Mouse (Mus musculus) kidney, postnatal 36 days (tissue): Measurements from ENCODE around the gene Scrg1.
"Not testable (repeated sequence)": the region's sequence is repeated elsewhere in the genome, so short reads cannot be mapped to it uniquely, and the experiment has no call there.

Experiments used
- DNase-seq, 2 experiments: peaks; one replicate each; pipeline ENCODE4 v3.0.0; 2021 to 2022; ENCODE audit warnings: mixed read lengths in 2 of 2

Scrg1 gene

DNA sequence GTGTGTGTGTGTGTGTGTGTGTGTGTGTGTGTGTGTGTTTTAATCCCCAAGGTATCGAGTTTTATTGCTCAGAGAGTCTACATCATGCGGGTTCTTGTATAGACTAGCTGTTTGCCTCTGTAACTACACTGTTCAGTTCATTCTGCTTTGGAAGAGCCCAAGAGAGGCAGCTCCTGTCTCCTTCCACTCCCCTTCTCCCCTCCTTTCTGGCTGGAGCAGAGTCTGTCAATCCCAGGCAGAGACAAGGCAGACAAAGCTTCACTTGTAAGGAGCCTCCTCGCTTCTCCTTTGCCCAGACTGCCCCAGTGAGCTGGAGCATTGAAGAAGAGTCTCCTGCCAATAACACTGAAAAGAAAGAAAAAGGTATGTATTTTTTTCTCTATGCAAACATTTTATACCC, at the start of gene Scrg1:
TSS of gene Scrg1 (plus strand) at position 159 of the 400 bp plus-strand sequence.
- DNase-seq: no peak

DNA sequence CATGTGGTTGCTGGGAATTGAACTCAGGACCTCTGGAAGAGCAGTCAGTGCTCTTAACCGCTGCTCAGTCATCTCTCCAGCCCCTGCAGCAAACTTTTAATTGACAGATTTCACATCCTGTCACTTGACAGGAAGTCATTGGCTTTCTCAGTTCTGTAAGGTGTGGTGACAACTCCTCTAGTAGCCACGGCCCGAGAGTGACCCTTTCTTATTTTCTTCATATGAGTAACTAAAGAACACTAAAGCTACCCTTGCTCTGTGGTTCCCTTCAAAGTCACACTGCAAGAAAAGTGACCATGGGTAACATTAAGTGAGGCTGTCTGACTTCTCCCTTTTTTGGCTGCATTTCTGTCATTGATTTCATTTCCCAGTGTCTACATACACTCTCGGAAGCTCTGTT, 49.4 kb upstream of the Scrg1 start:
- no peak for DNase-seq

DNA sequence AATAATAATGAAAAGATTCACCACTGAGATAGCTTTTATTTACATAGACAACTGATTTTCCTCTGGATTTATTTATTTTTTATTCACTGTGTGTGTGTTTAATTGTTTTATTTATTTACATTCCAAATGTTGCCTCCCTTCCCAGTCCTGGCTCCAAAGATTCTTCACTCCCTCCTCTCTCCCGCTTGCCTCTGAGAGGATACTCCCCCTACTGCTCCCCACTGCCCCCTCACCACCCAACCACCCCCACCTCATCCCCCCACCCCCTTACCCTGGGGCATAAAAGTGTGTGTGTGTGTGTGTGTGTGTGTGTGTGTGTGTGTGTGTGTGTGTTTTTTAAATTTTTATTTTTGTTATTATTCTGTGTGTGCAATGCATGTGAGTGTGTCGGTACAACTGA, 46.4 kb upstream of the Scrg1 start:
- DNase-seq: no peak

DNA sequence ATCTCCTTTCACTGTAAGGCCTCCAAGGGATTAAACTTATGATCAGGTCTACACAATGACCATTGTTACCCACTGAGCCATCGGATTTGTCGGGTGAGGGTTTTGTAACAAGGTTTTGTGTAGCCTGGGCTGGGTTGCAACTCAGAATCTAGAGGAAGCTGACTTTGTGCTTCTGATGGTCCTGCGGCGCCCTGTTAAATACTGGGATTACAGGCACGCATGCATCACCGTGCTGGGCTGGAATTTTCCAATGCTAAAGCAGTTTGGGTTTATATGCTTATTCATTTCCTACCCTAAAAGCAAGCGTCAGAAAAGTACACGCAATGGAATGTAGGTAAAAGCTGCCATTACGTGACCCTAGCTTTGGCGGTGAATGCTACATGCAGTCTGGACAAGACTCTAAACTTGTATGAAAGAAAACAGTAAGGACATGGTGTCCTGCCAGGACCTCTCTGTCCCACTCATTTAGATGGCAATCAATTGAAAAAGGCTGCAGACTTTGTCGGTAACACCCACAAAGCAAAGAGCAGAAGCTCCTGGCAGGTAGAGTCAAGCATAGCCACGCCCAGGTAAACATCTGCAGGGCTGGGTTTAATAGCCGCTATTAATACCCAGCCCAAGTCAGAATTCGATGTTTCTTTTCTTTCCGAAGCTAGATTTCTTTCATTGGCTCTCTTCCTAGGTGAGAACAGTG, 45.8 kb upstream of the Scrg1 start:
- DNase-seq: peak in 1 of 2 experiments; percentile 7

DNA sequence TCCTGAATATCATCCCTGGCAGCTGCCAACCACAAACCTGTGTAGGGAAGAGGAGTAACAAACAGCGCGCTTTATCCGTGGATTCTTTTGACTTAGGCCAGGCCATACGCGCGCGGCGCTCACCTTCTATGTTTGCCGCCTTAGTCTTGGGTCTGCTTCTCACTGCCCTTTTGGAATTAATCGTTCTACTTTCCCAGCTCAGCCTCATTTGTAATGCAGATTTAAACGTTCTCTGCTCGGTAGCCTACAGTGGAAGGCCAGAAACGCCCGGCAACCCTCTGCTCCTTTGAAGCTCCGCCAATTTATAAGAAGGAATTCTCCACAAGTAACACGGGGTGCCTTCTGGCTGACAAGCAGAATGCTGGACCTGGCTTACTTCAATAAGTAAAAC, 45.3 kb upstream of the Scrg1 start:
- peak; percentile 9 to 34 for DNase-seq

DNA sequence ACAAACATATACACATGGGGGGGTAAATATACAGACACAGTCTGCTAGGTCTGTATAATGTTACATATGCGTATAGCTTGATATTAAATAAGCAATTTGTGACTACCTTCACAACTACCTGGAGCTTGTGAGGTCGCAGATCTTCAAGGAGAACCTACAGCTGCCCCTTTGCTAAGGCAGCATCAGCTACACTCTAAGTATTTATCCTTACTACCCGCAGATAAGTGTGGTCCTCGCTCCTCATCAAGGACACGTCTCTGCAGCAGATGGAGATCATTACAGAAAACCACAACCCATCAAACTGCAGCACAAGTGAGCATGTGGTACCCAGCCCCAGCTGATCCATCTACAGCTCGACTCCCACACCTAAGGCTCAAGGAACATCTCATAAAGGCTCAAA, 44.4 kb upstream of the Scrg1 start:
- no peak for DNase-seq

DNA sequence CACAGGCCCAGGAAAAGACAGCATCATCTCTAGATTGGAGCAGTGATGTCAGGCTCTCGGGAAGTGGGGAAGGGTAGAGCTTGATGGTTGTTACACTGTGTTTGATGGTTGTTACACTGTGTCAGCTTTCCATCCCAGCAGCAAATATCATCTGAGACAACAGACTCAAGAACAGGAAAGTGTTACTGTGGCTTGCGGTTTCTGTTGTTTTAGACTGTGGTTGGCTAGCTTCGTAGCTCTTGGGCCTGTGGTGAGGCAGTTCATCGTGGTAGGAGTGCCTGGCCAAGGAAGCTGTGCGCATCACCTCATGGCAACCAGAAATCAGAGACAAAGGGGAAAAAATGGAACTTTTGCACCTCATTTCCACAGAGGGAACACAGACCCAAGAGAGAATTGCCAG, 38.9 kb upstream of the Scrg1 start:
- no peak for DNase-seq

DNA sequence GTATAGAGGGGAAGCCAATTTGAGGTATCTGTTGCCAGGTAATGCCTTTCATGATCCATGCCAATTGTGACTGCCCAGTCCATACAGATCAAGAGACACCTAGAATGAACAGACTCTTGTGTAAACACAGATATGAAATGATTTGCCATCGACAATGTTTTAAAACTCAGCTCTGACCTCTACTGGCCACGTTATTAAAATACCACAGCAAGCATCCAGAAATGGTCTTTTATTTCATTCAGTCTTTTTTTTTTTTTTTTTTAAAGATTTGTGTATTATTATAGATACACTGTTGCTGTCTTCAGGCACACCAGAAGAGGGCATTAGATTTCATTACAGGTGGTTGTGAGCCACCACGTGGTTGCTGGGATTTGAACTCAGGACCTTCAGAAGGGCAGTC, 29.6 kb upstream of the Scrg1 start:
- peak; percentile 23 to 62 for DNase-seq

DNA sequence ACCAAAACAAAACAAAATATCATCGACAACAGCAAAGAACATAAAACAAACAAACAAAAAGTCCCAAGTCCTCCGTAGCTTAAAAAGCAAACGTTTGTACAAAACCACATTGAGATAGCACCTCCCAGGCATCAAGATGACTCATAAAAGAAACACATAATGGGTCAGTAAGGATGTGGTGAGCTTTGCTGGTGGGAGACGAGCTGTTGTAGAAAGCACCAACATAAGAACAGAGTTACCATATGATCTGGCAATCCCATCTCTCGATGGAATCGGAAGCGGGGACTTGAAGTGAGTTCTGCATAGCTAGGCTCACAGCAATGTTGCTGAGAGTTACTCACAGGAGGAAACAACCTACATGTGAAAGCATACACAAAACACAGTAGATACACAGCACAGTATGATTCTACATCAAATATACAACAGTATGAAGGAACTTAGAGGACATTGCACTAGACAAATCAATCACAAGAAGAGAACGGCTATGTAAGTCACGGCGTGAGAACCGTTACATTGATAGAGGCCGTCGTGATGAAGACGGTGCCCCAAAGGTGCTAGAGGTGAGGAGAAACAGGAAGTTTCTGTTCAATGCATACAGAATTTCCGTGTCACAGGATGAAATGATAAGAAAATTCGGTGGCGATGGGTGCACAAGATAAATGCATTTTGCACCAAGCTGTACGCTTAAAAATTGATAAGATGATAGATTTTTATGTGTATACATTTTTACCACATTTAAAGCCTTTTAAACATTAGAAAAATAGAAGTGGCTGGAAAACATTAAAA, 27.9 kb upstream of the Scrg1 start:
- no peak for DNase-seq

DNA sequence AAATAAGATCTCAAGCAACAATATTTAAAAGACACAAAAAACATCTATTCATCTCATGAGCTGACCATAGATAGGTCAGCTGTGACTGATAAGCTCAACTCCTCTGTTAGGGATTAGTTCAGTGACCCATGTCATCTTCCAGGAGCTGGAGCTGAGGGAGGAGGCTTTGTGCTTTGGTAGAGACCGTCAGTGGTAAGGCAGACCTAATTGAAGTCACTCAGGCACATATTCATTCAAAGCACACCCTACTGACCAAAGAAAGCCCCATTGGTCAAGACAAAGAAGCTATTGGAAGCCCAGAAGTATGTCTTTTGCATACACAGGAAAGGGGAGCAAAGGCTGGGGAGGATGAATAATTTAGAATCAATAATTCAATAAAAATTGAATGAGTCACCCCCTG, 27.2 kb upstream of the Scrg1 start:
- no peak for DNase-seq

DNA sequence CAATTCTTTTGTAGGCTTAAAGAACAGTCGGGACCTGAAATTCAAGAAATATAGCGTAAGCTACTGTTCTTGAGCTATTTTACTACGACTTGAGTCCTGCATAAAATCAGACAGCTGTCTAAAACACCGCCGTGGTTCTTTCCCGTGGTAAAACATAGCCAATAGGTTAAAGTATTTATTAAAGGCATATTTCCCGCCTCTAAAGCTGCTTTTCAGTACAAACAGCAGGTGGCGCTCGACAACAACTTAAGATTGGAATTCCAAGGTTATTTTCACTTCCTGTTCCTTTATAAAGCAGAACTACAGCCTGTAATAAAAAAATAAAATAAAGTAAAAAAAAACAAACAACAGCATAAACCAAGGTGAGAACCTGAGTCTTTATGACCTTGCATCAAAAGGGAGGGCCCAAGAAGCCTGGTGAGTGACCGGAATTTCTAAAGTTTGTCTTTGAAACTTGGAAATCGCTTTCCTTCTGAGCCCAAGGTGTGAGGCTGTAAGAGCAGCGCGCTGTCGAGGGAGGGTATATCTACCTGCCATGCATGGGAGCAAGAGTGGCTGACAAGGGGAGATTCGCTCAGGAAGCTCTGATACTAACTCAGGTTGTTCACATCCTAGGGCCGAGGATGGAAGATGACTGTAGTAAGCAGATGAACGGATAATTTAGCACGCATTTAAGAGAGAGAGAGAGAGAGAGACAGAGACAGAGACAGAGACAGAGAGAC, 26.4 kb upstream of the Scrg1 start:
- peak; percentile 66 to 88 for DNase-seq

DNA sequence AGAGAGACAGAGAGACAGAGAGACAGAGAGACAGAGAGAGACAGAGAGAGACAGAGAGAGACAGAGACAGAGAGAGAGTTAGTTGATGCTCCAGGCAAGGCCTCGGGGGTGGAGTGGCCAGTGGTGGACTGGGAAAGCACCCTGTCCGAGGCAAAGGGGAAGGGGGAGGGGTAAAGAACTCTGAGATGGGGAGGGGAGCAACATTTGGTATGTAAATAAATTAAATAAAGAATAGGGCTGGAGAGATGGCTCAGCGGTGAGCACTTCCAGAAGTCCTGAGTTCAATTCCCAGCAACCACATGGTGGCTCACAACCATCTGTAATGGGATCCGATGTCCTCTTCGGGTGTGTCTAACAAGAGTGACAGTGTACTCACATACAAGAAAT, 25.8 kb upstream of the Scrg1 start:
- peak in 1 of 2 experiments; percentile 5 for DNase-seq

DNA sequence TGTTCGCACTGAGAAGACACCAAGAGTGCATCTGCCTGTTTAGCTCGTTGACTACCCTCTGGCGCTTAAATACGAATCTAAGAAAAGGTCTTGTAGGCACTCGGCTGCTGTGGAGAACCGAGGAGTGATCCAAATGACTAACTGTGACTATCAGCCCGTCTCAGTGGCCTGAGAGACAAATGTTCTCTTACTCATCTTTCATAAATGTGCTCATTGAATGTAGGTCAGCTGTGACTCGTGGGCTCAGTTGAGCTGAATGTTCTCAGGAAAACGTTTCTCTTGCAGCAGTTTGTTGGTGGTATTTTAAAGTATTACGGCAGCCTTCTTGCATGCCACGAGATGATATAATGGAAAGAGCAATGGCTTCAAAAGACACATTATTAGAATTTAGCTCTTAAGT, 24.8 kb upstream of the Scrg1 start:
- no peak for DNase-seq

DNA sequence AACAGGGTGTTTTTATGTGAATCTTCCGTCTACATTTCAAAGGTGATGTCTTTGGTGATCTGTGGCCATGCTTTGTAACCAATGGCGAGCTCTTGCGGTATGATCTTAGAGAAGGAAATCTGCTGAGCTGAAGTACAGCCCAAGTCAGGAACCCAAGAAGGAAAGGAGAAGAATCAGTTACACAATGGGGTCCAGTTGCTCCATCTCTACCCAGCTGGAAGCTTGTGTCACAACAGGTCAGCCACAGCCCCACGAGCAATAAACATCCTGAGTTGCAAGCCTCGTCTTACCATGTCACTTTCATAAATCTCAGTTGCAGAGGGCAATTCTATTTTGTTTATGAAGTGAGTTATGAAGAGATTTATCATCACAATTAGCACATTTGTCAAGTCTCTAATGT, 22.9 kb upstream of the Scrg1 start:
- no peak for DNase-seq

DNA sequence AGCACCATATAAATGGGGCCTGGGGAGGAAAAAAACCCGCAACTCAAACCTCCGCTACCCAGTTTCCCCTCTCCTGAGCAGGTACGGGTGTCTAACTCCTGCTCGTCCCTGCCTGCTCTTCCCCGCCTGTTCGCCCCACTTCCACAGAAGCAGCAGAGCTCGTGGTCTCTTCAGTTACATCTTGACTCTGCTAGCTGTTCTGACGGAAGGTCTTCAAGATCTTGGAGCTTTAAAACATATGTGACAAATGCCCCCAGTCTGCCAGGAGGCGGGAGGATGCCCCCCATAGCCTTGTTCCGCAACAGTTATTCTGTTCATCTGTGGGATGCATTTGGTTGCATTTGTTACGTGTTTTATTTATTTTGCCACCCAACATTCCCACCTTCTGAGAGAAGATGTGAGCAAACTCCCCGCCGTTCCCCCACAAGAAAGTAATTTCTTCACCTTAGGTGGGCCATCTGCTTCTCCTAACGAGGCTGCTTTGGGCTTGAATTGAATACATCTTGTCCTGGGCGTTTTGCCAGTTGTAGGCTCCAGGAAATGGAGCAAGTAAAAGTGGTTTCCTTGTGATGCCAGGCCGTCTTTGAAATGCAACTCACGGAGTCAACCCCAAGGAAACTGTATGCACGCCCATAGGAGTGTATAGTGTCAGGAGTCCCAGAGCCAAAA, 19.8 kb upstream of the Scrg1 start:
- DNase-seq: peak; percentile 29 to 42

DNA sequence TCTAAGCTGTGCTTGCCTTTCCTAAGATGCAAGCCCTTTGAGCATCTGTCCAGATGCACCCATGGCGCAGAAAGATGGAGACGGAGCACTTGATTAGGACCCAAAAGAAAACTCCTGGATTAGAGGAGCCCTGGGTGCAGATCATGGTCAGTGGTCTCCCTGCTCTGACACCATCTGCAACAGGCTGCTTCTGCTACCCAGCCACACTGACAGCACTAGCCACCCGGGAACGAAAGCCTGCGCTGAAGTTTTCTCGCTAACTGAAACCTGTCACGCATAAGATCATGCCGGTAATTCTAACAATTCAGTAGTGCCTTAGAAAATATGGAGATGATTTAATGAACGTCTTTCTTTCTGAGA, 19.3 kb upstream of the Scrg1 start:
- no peak for DNase-seq

DNA sequence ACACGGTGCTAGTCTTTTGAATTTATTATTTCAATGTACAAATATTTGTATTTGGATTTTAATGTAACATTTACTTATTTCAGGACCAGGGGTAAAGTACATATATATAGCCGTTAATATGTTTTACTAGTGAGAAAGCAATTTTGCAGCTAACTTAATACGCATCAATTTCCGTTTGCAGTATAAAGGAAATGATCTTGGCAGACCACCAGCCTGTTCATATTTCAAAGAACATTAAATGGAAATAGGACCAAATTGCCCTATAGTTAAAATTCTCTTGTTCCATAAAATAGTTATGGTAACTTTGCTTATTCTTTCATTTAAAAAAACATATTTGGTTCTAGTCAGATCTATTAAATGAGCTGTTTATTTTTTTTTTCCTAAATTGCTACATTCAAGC, 14.6 kb upstream of the Scrg1 start:
- no peak for DNase-seq

DNA sequence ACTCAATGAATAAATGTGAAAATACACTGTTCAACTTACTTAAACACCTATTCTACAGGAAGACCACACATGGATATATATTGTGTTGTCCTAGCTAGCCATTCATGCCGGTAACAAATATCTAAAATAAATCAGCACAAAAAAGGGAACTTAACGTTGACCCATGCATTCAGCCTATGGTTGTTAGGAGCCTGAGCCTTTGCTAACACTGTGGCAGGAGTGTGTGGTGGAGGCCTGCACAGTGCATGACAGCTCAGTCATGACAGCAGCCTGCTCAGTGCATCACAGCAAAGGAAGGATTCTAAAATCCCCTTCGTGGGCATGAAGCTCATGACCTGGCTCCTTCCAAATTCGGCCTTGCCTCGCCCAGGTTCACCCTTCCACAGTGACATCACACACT, 14.2 kb upstream of the Scrg1 start:
- no peak for DNase-seq

DNA sequence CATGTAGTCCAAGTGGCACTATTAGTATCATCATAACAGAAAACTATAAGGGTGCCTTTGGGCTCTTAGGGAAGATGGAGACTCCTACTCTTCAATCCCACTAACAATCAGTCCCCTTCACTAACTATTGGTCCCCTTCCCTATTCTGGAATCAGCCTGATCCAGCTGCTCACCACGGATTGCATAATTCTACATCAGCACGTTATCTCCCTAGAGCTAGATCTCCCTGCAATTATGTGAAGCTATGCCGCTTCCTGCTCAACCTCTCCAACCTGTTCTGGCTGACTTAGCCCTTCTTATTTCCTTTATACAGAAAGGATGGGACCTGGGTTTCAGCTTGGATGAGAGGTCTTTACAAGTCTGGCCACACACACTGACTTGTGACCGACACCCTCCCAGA, 12.4 kb upstream of the Scrg1 start:
- DNase-seq: no peak

DNA sequence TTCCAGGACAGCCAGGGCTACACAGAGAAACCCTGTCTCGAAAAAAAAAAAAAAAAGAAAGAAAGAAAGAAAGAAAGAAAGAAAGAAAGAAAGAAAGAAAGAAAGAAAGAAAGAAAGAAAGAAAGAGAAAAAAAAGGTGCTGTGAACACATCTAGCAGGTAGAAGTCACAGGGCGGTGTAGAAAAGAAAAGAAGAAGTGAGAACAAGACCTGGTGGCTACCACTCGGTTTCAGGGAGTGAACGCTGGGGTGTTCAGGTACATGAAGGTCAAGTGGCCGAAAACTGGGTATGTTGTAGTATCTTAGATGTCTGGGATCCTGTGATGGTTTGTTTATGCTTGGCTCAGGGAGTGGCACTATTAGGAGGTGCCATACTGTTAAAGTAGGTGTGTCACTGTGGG, 9.8 kb upstream of the Scrg1 start:
- DNase-seq: not testable (repeated sequence)

DNA sequence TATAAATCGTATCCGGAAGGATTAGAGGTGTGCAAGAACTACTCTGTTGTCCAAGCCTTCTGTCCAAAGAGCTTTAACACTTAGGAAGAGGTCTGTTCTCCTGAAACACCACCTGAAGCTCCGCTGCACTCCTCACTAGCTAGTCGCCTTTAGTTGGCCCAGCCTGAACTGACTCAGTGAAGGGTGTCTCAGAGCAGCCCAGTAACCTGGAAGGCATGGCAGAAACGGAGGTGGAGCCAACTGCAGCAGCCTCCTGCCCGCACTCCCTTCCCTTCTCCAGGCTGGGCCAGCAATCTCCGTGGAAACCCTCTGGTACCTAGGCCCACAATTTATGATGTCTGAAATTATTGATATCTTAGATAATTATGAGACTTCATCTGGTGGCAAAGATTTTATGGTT, 5.0 kb upstream of the Scrg1 start:
- DNase-seq: peak; percentile 25 to 62

DNA sequence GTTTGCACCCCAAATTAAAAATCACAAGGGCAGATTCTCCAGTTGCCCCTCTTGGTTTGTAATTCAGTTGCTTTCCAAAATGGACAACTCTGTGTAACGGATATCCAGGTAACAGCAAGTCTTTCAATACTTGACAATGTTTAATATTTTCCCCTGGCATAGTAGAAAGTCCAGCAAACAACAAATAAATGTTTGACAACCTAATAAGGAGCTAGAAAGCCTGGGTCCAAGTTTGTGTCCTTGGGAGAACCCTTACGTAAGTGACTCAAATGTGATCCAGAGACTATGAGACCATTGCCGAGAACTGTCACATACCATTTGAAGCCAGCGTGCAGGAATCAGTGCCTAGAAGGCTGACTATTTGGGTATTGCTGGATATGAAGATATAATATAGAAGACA, 3.8 kb upstream of the Scrg1 start:
- DNase-seq: peak; percentile 28 to 66

DNA sequence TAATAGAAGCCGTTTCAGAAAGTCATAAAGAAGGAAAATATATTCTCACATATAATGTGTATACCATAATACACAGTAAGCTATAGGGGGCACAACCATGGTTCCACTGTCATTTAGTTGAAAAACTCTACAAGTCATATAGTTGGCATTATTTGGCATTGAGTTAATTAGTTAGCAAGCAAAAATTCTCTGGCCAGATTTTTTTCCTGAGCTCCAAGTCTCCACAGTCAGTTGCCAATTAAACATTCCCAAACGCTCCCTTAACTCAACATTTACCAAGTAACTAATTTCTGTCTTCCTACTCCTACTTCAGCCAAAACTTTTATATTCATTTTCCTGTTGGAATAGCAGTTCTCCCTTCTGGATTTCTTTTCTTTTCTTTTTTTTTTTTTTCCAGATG, 2.4 kb upstream of the Scrg1 start:
- DNase-seq: peak in 1 of 2 experiments; percentile 37
